Mouse (Mus musculus): ENCODE measurements at regions not wholly inside any gene's neighbourhood (a gene's known extent, or its start where the extent isn't known, plus 50 kb on each side); places are given as distances from the start of the nearest gene placed in this dataset.

- TF ChIP-seq CTCF (IDR thresholded peaks at IDR 0.05; ENCODE audit: low read depth) (no peak), EP300 (optimal IDR thresholded peaks at IDR 0.05) (no peak)
Observed at GRCm38 (mm10) chr13:60029591-60029990, 147.6 kb downstream of the Gas1 start.
